Mouse (Mus musculus) retina, postnatal 1 day (tissue): ENCODE measurements at regions not wholly inside any gene's neighbourhood (a gene's known extent, or its start where the extent isn't known, plus 50 kb on each side); places are given as distances from the start of the nearest gene placed in this dataset.

Experiments
- DNase-seq: peaks from one replicate; pipeline ENCODE4 v3.0.0-alpha.2; 2012

GRCm38 (mm10) chr5:52092273-52092672 is 98.0 kb downstream of the Dhx15 start:
- DNase-seq, result no peak

DNA sequence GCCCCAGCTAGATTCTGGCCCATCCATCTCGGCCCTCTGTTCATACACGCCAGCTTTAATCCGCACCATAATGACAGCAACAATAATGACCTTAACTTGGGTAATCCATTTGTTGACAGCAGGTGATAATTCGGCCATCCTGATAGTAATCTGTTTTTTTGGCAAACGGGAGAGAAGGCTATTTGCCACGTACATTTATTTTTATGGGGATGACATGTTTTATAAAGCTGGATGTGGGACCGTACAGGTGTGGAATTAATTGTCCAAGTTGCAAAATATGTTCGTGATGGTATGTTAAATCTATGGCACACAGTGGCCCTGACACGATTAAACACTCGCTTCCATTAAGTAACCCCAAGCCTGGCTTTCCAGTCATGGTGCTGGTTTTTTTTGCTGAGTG is 102.2 kb downstream of the Dhx15 start:
- peak; percentile 39 for DNase-seq

GRCm38 (mm10) chr5:52086766-52087429 is 103.4 kb downstream of the Dhx15 start:
- DNase-seq, result no peak

GRCm38 (mm10) chr5:52080268-52080667 is 110.0 kb downstream of the Dhx15 start:
- DNase-seq, result no peak

DNA sequence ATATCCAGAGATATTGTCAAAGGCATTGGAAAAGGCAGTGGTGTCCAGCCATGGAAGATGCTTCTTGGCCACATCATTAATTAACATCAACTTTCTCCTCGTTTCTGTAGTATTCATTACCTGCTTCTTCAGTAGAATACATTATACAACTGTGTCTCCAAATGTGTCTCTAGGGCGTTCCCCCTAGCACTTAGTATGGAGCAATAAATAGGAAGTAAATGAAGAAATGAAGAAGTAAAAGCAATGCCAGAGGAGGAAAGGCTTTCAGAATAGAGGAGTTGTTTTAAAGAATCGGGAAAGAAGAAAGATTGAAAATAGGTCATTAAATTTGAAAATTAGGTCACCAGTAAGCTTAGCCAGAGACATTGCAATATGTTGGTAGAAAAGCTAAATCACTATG is 112.6 kb downstream of the Dhx15 start:
- no peak for DNase-seq

GRCm38 (mm10) chr5:52075096-52075495 is 115.2 kb downstream of the Dhx15 start:
- DNase-seq, result no peak

DNA sequence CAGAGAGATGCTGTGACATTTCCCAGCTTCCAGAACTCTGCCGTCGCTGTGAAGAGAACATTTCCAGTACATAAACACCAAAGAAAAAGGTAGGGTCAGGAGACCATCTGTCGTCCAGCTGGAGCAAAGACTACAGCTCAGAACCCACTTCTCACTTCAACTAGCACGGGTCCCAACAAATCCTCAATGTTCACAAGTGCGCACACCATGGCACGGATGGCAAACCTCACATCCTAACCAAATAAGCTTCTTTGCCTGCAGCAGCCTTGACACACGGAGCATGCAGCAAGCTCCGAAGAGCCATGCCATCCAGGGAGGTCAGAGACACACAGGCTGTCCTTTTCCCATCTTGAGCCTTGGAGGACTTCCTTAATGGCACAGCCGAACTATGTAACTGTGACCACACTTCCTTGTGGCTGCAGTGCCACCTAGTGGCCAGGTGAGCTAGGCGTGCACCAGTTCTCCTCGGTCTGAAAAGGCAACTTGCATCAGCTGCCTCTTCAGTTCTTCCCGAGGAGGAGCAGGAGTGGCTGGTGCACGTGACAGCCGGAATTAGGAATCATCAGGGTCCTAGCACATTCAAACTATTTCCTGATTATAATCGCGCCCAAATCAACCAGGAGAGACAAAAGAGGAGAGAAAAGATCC is 125.4 kb downstream of the Dhx15 start:
- peak; percentile 85 for DNase-seq

- no peak for DNase-seq
These were observed 128.1 kb downstream of the Dhx15 start for GRCm38 (mm10) chr5:52062214-52062613.

- no peak for DNase-seq
These were observed 129.1 kb downstream of the Dhx15 start for GRCm38 (mm10) chr5:52061226-52061625.

DNA sequence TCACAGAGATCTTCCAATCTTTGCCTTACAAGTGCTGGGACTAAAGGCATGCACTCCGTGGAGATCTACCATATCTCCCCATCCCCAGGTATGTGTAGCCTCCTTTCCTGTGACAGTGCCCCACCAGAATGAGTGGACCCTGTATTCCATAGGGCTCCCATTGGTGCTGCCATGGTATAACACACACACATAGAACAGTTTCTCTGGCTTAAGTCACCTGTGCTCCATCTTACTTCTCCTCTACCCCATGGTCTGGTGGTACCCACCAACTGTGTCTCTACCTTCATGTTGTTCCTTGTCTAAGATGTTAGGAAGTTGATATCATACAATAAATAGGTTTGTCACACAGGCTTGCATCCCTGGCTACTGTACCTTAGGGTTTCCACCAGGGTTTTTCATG is 133.1 kb downstream of the Dhx15 start:
- no peak for DNase-seq

GRCm38 (mm10) chr5:52052072-52052465 is 138.2 kb downstream of the Dhx15 start:
- no peak for DNase-seq

- peak; percentile 4 for DNase-seq
These were observed 138.8 kb downstream of the Dhx15 start for GRCm38 (mm10) chr5:52051383-52052071.

GRCm38 (mm10) chr5:52048790-52049189 is 141.5 kb downstream of the Dhx15 start:
- no peak for DNase-seq

GRCm38 (mm10) chr5:52046704-52047103 is 143.6 kb downstream of the Dhx15 start:
- DNase-seq, result no peak

DNA sequence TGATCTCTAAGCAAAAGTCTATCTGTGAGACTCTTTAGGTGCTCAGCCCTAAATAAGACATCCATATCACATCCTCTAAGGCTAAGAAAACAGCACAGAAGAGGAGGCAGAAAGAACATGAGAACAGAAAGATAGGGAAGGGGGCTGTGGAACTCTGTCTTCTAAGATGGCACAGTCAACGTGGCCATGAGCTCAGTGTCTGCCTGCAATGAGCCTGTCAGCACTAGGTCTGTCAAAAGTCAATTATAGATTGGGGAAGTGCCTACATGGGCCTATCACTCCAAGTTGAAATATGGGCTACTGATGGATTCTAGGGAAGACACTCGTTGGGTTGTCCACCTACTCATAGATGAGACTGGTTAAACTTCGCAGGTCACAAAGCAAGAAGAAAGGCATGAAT is 146.2 kb downstream of the Dhx15 start:
- no peak for DNase-seq

DNA sequence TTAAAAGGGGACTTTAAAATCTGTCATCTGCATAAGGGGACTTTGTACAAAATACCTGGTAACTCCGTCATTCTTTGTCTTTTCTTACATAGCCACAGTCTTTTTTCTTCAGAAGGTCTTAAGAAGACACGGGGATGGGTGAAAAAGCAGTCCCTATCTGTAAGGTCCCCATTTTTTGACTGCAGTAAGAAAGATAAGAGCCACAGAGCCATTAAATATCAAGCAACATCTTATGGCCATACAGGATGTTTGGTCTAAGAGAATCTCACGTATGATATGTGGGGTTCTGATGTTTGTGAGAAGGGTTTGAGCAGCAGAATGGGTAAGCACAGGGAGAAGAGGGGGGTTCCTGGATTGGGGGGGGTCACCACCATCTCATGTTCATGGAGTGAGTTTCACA is 148.9 kb downstream of the Dhx15 start:
- no peak for DNase-seq

DNA sequence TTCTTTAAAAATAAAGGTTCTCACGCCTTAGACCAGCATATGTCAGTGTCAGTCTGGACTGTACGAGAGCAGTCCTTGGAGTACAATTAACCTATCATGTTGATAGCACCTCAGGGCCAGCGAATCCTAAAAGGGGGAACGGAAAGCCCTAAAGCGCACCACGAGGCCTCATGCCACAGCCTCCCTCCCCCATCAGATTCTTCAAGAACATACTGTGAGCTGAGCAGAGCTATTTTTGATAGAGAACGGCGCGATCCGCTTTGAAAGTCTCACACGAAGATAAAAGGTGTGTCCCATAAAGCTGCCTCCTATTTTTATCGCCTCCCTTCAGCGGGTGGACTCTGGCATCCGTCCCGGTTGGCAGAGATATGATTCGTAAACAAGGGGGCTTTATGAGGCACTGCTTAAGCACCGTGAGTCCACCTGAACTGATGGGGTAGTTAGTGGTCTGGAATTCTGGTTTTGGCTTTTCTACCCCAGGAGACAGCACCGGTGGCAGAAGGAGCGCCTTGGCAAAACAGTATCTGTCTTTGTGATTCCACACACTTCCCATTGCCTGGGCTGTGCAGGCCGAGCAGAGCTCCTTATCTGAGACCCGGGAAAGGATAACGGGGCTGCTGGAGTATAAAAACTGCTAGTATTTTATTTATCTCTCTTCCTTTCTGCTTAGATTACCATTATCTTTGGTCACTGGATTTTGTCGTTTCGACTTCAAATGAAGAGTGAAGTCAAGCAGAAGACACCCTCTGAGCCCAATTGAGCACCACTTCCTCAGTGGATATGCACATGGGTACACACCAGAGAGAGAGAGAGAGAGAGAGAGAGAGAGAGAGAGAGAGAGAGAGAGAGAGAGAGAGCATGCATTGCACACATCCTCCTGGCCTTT is 149.6 kb downstream of the Dhx15 start:
- DNase-seq, result peak; percentile 24

- DNase-seq, result no peak
These were observed 155.0 kb downstream of the Dhx15 start for GRCm38 (mm10) chr5:52035339-52035738.

DNA sequence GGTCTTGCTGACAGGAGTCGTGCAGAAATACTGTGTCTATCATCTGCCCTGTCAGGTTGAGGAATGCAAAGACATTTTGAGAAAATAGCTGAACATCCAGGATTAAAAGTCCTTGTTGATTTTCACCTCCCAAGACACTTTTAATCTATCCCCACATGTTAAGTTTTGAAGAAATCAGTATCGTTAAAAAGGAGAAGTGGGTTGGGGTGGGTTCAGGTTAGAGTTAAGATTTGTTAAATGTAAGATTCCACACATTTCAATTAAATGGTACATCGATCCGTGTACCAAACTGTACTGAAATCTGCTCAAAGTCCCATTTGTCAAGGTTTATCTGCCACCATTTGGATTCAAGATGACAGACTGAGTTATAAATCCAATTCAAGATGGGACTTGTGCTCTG is 162.8 kb downstream of the Dhx15 start:
- DNase-seq, result no peak

DNA sequence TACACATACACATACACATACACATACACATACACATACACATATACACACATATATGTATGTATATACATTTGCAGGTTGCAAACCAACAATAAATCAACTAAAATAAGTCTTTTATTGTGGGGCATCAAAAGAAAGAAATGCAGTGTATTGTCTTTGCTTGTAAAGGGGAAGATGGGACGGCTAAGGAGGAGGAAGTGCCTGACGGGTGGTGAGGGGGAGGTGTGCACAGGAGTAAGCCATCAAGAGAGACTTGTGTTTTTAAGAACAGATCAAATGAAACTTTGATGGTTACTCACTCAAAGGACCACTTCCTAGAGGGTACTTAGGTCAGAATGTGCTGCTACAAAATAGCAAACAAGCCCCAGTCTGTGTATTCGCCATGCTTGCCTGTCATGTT is 164.2 kb downstream of the Dhx15 start:
- DNase-seq, result no peak

- no peak for DNase-seq
These were observed 167.1 kb downstream of the Dhx15 start for GRCm38 (mm10) chr5:52023212-52023611.

DNA sequence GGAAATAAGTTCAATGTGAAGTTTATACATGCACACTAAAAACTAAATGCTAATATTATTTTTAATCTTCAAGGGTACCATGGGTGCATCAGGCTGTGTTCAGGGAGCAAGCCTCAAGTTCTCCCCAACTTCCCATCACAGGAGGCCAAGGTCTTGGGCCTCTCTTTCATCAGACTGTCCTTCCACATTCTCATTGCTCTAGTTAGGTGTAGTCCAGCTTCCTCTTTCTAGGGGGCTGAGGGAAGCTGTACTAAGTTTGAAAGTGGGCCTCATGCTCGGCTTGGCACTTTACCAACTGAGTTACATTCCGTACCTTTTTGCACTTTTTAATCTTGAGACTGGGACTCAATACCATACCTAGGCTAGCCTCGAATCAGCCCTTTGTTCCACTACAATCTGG is 173.3 kb downstream of the Dhx15 start:
- no peak for DNase-seq

DNA sequence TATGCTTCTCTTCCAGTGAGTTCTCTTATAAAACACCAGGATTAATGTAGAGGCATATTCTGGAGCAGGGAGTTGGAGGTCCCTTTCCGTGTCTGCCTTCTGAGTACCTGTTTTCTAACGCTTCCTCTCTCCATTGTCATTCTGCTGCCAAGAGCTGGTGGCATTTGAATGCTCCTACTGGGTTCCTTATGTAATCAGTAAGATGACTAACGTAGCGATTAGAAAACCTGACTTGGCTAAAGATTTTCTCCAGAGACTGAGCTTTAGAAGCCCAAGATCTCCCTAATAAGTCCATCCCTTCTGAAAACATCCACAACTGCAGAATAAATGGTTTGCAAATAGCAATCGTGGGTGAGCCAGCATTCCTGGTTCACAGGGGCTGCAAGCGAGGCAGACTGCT is 174.5 kb downstream of the Dhx15 start:
- no peak for DNase-seq
